Mouse (Mus musculus) brown adipose tissue, adult 24 weeks (tissue): ENCODE data around the gene Asna1. TPM values are rescaled to one million over a fixed set of nuclear protein-coding genes. Genes with fewer than 3 reads are reported as not detected.

Experiments used
- H3K27ac ChIP-seq: fragments of 200-500 bp; replicated peaks from 2 replicates; pipeline ENCODE4 v1.5.1; 2012; ENCODE audit warnings: low read depth, mild to moderate bottlenecking, low read length
- H3K4me1 ChIP-seq: fragments of 200-500 bp; 2 replicates; pipeline ENCODE4 v1.6.1; 2012; ENCODE audit warnings: low read length, mixed read lengths; ENCODE audit not compliant: control insufficient read depth, insufficient read depth, insufficient read length
- H3K4me3 ChIP-seq: fragments of 200-500 bp; 2 replicates; pipeline ENCODE4 v1.5.1; 2012; ENCODE audit warnings: low read depth, mild to moderate bottlenecking, low read length, moderate library complexity; ENCODE audit not compliant: insufficient read depth
- polyA plus RNA-seq: library from polyadenylated mRNA; stranded (reverse); fragments of >200 nt; gene quantifications from 2 replicates; pipeline ENCODE4 v1.2.4, GENCODE M21; 2012; ENCODE audit not compliant: missing spikeins, insufficient read depth, insufficient read length

Asna1 gene
- polyA plus RNA-seq: 113 and 117 TPM in 2 replicates

DNA sequence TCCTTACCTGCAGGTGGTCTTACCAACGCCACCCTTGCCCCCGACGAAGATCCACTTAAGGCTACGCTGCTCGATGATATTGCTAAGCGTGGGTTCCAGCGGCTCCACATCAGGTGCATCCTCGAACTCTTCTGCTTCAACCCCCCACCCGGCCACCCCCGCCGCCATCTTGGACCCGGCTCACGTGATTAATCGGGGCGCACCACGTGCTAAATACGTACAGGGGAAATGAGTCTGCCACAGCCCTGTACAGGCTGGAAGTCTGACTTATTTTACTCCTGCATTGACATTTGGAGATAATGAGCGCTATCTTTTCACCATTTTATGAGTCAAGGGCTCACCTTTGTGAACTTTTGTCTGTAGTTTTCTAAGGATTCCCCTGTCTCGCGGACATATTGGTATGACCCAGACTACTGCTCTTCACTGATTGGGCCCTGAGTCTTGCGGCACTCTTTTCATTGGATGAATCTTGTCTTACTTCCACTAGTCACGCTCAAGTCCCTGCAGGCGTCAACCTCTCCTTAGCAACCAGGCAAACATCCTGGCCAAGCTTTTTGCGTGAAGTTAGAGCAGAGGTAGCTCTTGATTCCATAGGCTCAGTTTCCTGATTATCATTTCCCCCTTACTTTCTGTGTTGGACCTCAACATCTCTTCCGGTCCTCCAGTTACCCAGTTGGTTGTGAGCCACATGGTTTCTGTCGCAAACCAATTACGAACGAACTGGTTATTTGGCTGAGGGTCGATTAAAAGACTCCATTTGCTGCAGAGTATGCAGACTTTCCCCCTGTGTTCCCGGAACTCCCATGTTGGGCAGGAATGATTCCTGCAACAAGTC lies at the start of gene Asna1:
Gene Asna1 (minus strand): TSS at position 184 of the 835 bp plus-strand sequence.
- peak within 1 kb of the TSS; percentile 98 for H3K27ac ChIP-seq
- H3K4me3 ChIP-seq: peak within 1 kb of the TSS; percentile 83
- H3K4me1 ChIP-seq: peaks cover 16% of the 10 kb centered on the region

DNA sequence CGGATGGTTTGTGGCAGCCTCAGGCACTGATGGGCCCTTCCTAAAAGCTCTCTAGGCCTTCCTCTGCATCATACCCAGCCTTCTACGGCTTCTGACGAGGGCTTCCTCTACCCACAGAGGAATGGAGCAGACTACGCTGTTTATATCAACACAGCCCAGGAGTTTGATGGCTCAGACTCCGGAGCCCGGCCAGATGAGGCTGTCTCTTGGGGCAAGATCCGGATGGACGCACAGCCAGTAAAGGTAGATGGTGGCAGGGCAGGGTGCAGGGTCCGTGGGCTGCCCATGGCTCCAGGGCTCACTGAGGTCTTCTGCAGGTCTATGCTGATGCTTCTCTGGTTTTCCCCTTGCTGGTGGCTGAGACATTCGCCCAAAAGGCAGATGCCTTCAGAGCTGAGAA lies 49.5 kb upstream of the Asna1 start:
- H3K4me3 ChIP-seq: no peak overlapping the region
- no peak overlapping the region for H3K27ac ChIP-seq
- H3K4me1 ChIP-seq: peaks cover 2% of the 10 kb centered on the region; the same call in 1 of the 2 replicates

DNA sequence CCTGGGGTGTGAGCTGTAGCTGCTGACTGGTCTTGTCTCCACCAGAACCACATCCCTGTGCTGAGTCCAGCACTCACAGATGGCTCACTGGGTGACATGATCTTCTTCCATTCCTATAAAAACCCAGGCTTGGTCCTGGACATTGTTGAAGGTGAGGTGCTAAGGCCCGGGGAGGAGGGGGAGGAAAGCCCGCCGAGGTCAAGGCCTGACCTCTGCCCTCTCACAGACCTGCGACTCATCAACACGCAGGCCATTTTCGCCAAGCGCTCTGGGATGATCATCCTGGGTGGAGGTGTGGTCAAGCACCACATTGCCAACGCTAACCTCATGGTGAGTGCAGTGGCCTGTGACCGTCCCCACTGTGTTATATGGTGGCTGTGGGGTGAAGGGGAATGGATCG lies 49.1 kb upstream of the Asna1 start:
- H3K4me3 ChIP-seq: no peak overlapping the region
- H3K4me1 ChIP-seq: peaks cover 2% of the 10 kb centered on the region; the same call in 1 of the 2 replicates

DNA sequence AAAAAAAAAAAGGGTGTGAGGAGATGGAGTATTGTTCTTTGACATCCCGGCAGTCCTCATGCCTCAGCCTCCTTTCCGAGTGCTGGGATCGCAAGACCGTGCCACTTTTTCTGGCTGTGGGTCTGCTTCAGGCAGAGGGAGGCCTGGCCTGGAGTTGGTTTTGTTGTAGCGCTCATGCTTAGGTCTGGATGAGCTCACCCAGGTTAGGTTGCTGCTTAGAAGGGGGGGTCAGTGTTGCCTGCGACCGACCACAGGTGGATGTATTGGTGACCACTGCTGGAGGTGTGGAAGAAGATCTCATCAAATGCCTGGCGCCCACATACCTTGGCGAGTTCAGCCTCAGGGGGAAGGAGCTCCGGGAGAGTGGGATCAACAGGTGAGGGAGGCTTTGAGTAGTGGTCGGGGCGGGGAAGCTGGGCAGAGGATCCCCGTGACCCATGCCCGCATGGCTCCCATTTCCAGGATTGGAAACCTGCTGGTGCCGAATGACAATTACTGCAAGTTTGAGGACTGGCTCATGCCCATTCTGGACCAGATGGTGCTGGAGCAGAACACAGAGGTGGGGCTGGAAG lies 48.0 kb upstream of the Asna1 start:
- Histone ChIP-seq H3K27ac (no peak overlapping the region), H3K4me1 (peaks cover 2% of the 10 kb centered on the region; the same call in 1 of the 2 replicates), H3K4me3 (no peak overlapping the region)

More for the DNA sequence above, 49.1 kb upstream of the Asna1 start:
- no peak overlapping the region for H3K27ac ChIP-seq

DNA sequence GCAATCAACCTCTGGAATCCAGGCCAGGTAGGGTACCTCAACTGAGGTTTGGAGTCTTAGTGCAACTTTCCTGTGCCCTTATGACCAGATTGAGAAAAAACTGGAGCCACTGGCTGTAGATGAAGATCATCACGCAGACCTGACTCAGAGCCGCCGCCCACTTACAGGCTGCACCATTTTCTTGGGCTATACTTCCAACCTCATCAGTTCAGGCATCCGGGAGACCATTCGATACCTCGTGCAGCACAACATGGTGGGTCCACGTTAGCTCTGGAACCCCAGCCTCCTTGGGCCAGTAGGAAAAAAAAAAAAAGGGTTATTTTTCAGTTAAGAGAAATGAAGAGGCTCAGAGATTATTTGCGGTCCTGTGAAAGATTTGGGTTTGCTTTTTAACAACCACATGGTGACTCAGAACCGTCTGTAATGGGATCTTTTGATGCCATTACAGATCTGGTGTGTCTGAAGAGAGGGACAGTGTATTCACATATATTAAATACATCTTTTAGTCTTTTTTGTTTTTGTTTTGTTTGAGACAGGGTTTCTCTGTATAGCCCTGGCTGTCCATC lies 47.4 kb upstream of the Asna1 start:
- peak overlapping the region; percentile 95 for H3K4me3 ChIP-seq
- H3K4me1 ChIP-seq: peaks cover 2% of the 10 kb centered on the region; the same call in 1 of the 2 replicates
- peak overlapping the region; percentile 44; the same call in 1 of the 2 replicates for H3K27ac ChIP-seq

DNA sequence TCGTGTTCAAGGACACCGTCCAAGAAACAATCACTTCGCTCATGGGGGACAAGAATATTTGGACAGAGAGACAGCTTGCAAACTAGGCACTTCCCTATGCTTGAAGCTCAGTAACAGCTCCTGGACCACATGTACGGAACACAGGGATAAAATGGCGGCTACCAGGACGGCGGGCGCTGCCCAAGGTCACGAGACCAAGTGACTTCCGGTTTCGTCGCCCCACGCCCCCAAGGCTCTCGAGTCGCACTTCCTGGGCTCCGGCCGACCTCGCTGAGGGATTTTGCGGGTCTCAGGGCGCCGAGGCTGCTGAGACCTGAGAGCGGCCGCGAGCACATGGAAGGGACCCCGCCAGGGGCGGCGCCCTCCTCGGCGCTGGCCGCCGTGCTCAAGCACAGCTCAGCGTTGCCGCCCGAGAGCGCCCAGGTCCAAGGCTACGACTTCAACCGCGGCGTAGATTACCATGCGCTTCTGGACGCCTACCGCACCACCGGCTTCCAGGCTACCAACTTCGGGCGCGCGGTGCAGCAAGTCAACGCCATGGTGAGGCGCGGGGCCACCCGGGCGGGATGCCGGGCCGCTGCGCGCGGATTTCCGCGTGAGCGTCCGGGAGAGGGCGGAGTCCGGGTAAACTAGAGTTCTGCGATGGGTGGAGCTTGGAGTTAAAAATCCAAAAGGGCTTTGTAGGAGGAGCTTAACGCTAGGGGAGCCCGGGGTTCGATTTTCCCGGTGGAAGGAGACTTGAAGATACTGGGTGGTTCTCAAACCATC lies 46.6 kb upstream of the Asna1 start, which contains the start of gene Dhps:
Gene Dhps (plus strand): TSS at position 244 of the 768 bp plus-strand sequence.
- peaks cover 2% of the 10 kb centered on the region; the same call in 1 of the 2 replicates for H3K4me1 ChIP-seq
- peak within 1 kb of the TSS; percentile 93 for H3K27ac ChIP-seq
- peak within 1 kb of the TSS; percentile 95 for H3K4me3 ChIP-seq

DNA sequence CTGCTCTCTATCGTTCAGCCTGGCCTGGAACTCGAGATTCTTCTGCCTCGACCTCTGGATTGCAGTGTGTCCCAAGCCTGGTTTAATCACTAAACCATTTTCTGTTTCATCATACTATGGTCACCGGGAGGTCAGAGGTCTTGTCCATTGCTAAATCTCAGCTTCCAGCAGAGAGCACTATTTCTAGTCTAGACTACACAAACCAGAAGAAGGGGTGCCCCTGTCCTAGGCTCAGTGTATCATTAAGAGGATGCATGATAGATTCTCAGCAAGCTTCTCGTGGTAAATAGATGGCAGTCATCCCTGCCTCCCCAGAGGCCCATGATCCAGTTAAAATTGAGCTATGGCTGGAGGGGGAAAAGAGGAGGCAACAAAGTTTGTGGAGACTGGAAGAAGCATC lies 46.0 kb upstream of the Asna1 start:
- H3K4me3 ChIP-seq: peak overlapping the region; percentile 95
- peak overlapping the region; percentile 56; the same call in 1 of the 2 replicates for H3K27ac ChIP-seq
- H3K4me1 ChIP-seq: peaks cover 2% of the 10 kb centered on the region; the same call in 1 of the 2 replicates

DNA sequence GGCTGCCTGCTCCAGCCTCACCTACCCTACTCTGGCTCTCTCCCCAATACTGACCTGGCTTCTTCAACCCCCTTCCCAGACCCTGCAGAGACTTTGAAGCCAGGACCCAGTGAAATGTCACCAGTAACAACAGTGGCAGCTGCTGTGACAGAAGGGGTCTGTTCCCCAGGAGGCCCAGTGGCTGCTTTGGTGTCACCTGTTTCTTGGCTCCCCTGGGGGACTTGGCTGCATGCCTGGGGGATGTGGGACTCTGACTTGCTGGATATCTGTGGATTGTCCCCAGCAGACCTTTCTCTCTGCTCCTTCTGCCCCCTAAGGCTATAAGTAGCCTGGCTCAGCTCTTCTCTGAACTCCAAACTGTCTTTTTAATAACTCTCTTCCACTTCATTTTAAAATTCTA lies 42.9 kb upstream of the Asna1 start, which contains the start of gene Gm5741:
Gene Gm5741 (minus strand): TSS at position 1 of the 400 bp plus-strand sequence.
- no peak within 1 kb of the TSS for H3K4me3 ChIP-seq
- peaks cover 2% of the 10 kb centered on the region; the same call in 1 of the 2 replicates for H3K4me1 ChIP-seq

DNA sequence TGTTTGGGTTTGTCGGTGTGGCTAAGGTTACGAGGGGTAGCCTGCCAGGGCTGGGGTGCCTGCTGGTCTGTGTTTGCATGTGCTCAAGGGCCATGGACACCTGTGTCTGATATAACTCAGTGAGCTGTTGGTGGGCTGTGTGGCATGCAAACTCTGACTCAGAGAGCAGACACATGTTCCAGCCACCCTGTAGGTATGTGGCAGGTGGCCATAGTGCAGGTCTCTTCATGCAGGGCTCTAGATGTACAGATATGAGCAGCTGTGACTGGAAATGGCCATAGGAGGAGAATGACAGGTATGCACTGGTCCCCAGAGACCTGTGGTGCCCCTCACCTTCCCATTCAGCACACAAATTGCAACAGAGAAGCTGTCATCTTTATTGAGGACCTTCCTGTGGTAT lies 42.1 kb upstream of the Asna1 start:
- H3K4me3 ChIP-seq: no peak overlapping the region
- peaks cover 2% of the 10 kb centered on the region; the same call in 1 of the 2 replicates for H3K4me1 ChIP-seq
- H3K27ac ChIP-seq: no peak overlapping the region

More for the DNA sequence above, 42.9 kb upstream of the Asna1 start, which contains the start of gene Gm5741:
- no peak within 1 kb of the TSS for H3K27ac ChIP-seq

DNA sequence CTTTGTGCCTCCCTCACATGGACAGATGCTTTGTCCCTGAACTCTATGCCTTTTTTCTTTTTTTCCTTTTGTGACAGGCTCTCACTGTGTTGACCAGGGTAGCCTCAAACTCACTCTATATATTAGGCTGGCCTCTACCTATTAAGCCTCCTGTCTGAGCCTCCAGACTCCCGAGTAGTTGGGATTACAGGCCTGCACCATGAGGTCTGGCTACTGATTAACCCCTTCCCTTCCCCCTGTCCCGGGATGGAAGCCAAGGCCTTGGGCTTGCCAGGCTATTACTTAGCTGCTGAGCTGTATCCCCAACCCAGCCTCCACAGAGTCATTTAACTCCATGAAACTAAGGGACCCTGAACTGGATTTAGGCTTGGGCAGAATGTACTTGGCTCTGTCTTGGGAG lies 40.1 kb upstream of the Asna1 start:
- H3K4me1 ChIP-seq: peaks cover 5% of the 10 kb centered on the region; the same call in 1 of the 2 replicates
- H3K4me3 ChIP-seq: no peak overlapping the region
- H3K27ac ChIP-seq: no peak overlapping the region

DNA sequence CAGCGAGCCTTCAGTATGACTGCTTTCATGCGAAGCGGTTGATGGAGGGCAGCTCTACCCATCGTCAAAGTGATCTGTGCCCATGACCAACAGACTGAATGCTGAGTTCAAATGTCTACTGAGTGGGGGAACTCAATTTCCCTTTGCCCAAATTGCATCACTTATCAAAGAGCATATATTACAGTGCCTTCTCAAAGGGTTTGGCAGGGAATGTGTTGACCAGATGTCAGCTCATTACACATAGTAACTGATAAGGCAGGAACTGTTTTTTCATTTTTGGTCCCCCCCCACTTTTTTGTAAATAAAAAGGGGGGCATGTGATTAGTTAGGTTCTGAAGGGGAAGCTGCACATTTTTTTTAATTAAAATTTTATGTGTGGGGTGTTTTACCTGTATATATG lies 37.5 kb upstream of the Asna1 start:
- peaks cover 5% of the 10 kb centered on the region; the same call in 1 of the 2 replicates for H3K4me1 ChIP-seq
- no peak overlapping the region for H3K27ac ChIP-seq
- no peak overlapping the region for H3K4me3 ChIP-seq

DNA sequence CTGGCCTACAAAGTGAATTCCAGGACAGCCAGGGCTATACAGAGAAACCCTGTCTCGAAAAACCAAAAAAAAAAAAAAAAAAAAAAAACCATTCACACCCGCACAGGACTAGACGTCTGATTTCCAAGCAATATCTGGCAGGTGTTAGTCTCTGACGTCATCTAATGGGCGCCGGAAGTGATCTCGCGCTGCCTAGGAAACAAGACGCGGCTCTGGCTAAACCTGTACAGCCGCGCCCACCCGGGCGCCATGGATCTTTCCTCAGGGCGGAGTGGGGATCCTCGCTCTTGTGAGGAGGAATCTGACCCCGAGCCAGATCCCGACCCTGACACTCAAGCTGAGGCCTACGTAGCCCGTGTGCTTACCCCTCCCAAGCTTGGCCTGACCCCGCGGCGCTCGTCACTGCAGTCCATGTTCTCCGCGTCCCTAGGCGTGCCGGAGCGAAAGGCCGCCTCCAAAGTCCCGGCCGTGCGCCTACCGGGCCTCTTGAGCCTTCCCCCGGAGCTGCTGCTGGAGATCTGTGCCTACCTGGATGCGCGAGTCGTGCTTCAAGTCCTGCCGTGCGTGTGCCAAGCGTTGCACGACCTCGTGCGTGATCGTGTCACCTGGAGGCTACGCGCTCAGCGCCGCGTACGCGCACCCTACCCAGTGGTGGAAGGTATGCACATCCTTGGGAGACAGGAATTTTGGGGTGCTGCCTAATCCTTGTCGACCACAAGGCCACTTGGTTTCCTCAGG lies 35.0 kb upstream of the Asna1 start, which contains the start of gene Fbxw9:
Gene Fbxw9 (plus strand): TSS at position 177 of the 738 bp plus-strand sequence.
- H3K27ac ChIP-seq: no peak within 1 kb of the TSS
- H3K4me1 ChIP-seq: peaks cover 5% of the 10 kb centered on the region; the same call in 1 of the 2 replicates
- peak within 1 kb of the TSS; percentile 95 for H3K4me3 ChIP-seq

DNA sequence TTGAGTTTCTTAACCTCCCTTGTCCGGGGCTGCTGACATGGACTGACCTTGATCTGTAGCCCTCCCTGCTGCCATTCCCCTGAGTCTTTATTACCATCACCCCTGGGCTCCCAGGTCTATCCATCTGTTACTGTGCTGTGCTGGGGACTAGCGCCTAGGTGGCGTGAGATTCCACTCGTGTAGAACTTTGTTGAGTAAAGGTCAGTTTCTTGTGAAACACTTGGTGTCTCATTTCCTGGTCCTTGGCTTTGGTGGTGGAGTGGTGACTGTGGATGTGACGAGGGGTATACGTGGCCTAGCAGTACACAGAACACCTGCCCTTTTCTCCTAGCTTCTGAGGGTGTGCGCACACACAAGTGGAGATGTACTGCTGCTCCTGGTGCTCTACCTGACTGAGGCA lies 32.3 kb upstream of the Asna1 start:
- H3K4me3 ChIP-seq: no peak overlapping the region
- H3K4me1 ChIP-seq: peaks cover 5% of the 10 kb centered on the region; the same call in 1 of the 2 replicates
- no peak overlapping the region for H3K27ac ChIP-seq

DNA sequence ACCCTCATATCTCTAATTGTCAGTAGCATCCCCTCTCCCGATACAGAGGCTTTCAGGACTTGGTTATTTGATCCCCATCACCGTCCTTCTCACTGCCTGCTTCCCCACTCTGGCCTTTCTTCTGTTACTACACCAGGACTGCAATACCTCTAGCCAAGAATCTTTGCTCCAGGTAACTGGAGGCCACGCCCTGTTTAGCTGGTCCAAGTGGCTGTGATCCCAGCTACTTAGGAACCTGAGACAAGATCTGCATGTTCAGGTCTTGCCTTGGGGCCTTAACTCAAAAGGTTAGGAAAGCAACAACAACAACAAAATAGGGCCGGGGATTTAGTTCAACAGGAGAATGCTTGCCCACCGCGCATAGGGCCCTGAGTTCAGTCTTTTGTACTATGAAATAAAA lies 18.5 kb upstream of the Asna1 start:
- H3K4me3 ChIP-seq: no peak overlapping the region
- no peak overlapping the region for H3K27ac ChIP-seq
- no peaks in the 10 kb centered on the region for H3K4me1 ChIP-seq
